Mouse (Mus musculus) CH12.LX (cell line): ENCODE measurements at regions not wholly inside any gene's neighbourhood (a gene's known extent, or its start where the extent isn't known, plus 50 kb on each side); places are given as distances from the start of the nearest gene placed in this dataset.

Source experiments
- DNase-seq: peaks from one replicate; pipeline ENCODE4 v3.0.0-alpha.2; 2013; ENCODE audit errors: extremely low read depth
- H3K27ac ChIP-seq: 2 replicates; pipeline ENCODE4 v1.5.1; 2012; ENCODE audit warnings: low read depth, mild to moderate bottlenecking, control low read depth, moderate library complexity; ENCODE audit not compliant: insufficient read depth
- H3K27me3 ChIP-seq: replicated peaks from 2 replicates; pipeline ENCODE3; 2012; ENCODE audit warnings: inconsistent platforms
- H3K36me3 ChIP-seq, 2 experiments: replicated peaks in 1 of 2; 2 replicates each; pipeline versions ENCODE3 to v1.6.1; 2012; ENCODE audit warnings: inconsistent platforms in 1 of 2, low read length in 1 of 2, mild to moderate bottlenecking in 1 of 2, mixed read lengths in 1 of 2, moderate library complexity in 1 of 2; ENCODE audit not compliant: control insufficient read depth in 1 of 2, insufficient read depth in 1 of 2
- H3K4me1 ChIP-seq, 2 experiments: 2 replicates each; pipeline ENCODE4 v1.6.1; 2012; ENCODE audit warnings: inconsistent platforms in 1 of 2, moderate library complexity in 1 of 2; ENCODE audit not compliant: insufficient read depth in 2 of 2, control insufficient read depth in 1 of 2
- H3K4me2 ChIP-seq: 2 replicates; pipeline ENCODE4 v1.6.1; 2012; ENCODE audit warnings: low read depth, mild to moderate bottlenecking, control low read depth; ENCODE audit not compliant: poor library complexity, insufficient read depth, severe bottlenecking
- H3K4me3 ChIP-seq, 3 experiments: fragments of 150-350 bp in 1 of 3; sonication (generic) in 1 of 3; replicated peaks in 1 of 3; 2 replicates each; pipeline versions ENCODE3 to v1.5.1; 2011 to 2012; ENCODE audit warnings: low read depth in 2 of 3, low read length in 2 of 3, mild to moderate bottlenecking in 2 of 3, moderate library complexity in 2 of 3, control low read depth in 1 of 3, improper control_type of control experiment in 1 of 3, inconsistent platforms in 1 of 3, mixed read lengths in 1 of 3; ENCODE audit not compliant: poor library complexity in 1 of 3
- H3K79me2 ChIP-seq: replicated peaks from 2 replicates; pipeline ENCODE4 v1.6.1; 2012; ENCODE audit warnings: mild to moderate bottlenecking, moderate library complexity; ENCODE audit not compliant: control insufficient read depth, poor library complexity, insufficient read depth, severe bottlenecking; ENCODE audit errors: extremely low read depth
- H3K9ac ChIP-seq: 2 replicates; pipeline ENCODE4 v1.6.1; 2012; ENCODE audit warnings: low read depth, mild to moderate bottlenecking, control low read depth, moderate library complexity; ENCODE audit not compliant: insufficient read depth
- H3K9me3 ChIP-seq: replicated peaks from 2 replicates; pipeline ENCODE3; 2012; ENCODE audit warnings: low read length, inconsistent platforms, mixed read lengths
- CHD1 ChIP-seq: IDR thresholded peaks from 2 replicates; pipeline ENCODE4 v1.6.1; 2012; ENCODE audit warnings: low read depth, low read length, improper control_type of control experiment, inconsistent platforms
- GABPA ChIP-seq: IDR thresholded peaks from 2 replicates; pipeline ENCODE4 v1.6.1; 2012; ENCODE audit warnings: low read depth, low read length, improper control_type of control experiment, inconsistent platforms; ENCODE audit not compliant: insufficient replicate concordance
- MAFK ChIP-seq: IDR thresholded peaks from 2 replicates; pipeline ENCODE4 v1.6.1; 2011; ENCODE audit warnings: low read length, improper control_type of control experiment; ENCODE audit not compliant: insufficient replicate concordance
- MAZ ChIP-seq: IDR thresholded peaks from 2 replicates; pipeline ENCODE4 v1.6.1; 2012; ENCODE audit warnings: low read depth, mild to moderate bottlenecking, inconsistent platforms, low read length, improper control_type of control experiment, moderate library complexity
- PAX5 ChIP-seq: IDR thresholded peaks from 2 replicates; pipeline ENCODE4 v1.6.1; 2012; ENCODE audit warnings: low read length, inconsistent platforms, mixed read lengths
- POLR2A ChIP-seq: IDR thresholded peaks from 2 replicates; pipeline ENCODE4 v1.6.1; 2011; ENCODE audit warnings: low read depth, mild to moderate bottlenecking, improper control_type of control experiment, low read length
- RAD21 ChIP-seq: IDR thresholded peaks from 2 replicates; pipeline ENCODE4 v1.6.1; 2011; ENCODE audit warnings: low read depth, mild to moderate bottlenecking, low read length, improper control_type of control experiment, moderate library complexity
- TCF12 ChIP-seq: IDR thresholded peaks from 2 replicates; pipeline ENCODE4 v1.6.1; 2014; ENCODE audit warnings: low read depth, mild to moderate bottlenecking, inconsistent platforms, low read length, improper control_type of control experiment
- USF2 ChIP-seq: conservative IDR thresholded peaks from 2 replicates; pipeline ENCODE4 v1.6.1; 2011; ENCODE audit warnings: low read depth, low read length, improper control_type of control experiment
- dilution Hi-C: fragments of 300-500 bp; cut with MboI; formaldehyde crosslinking; loops from 2 replicates; pipeline ENCODE4 v1.14.3; 2020; ENCODE audit warnings: low sequenced_read_pairs; ENCODE audit not compliant: extremely low pct_unique_long_range_greater_than_20kb, extremely low pct_ligation_motif_present
- in situ Hi-C: fragments of 300-500 bp; cut with MboI; formaldehyde crosslinking; loops from 3 replicates; pipeline ENCODE4 v1.14.3; 2019; ENCODE audit warnings: low sequenced_read_pairs, low pct_ligation_motif_present, low pct_unique_long_range_greater_than_20kb, mixed read lengths

GRCm38 (mm10) chr1:3121745-3122144 lies 1685.9 kb upstream of the Gm37988 start:
- no peak overlapping the region for H3K4me2 ChIP-seq
- H3K27ac ChIP-seq, result no peak overlapping the region
- peaks cover 4% of the 10 kb centered on the region for H3K9me3 ChIP-seq
- no peak overlapping the region for H3K4me3 ChIP-seq
- no peaks in the 10 kb centered on the region for H3K36me3 ChIP-seq
- dilution Hi-C loops, result no loop called here
- TF ChIP-seq PAX5 (no peak), USF2 (no peak), RAD21 (no peak), POLR2A (no peak), TCF12 (no peak), GABPA (no peak), MAFK (no peak), CHD1 (no peak), MAZ (no peak)
- TF ChIP-seq, all 38 proteins: peak for 0
- Histone ChIP-seq H3K9ac (no peak overlapping the region), H3K27me3 (no peaks in the 10 kb centered on the region), H3K4me1 (no peaks in the 10 kb centered on the region), H3K79me2 (no peaks in the 10 kb centered on the region)
- in situ Hi-C loops, result no loop called here
- no peak for DNase-seq
